Mouse (Mus musculus): ENCODE results near the gene Tldc2. TPM values are rescaled to one million over a fixed set of nuclear protein-coding genes. Genes with fewer than 3 reads are reported as not detected.

Tldc2 gene
- total and polyA plus RNA-seq, 3 experiments, result not detected

DNA sequence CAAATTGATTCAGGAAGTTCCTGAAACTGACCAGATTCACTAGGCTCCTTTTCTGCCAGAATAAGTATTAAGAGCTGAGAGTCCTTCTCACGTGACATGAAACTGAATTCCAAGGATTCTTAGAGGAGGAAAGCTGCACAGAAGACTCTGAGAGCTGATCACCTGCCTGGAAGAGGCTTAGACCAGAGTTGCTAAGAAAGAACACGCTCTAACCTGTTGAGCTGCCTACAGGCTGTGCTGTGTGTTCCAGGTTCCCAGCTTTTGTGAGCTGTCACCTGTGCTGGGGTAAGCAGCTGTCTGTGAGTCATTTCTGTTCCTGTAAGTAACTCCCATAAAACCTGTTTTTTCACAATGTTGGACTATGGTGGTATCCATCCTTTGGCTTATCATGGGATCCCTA, 40.9 kb upstream of the Tldc2 start:
- no peak overlapping the region for H3K27ac ChIP-seq (ENCODE audit: insufficient read depth, low read depth)
- H3K9ac ChIP-seq (ENCODE audit: insufficient read depth, low read depth), result no peak overlapping the region
- dilution Hi-C loops (cut with MboI; ENCODE audit: extremely low pct_ligation_motif_present, extremely low pct_unique_long_range_greater_than_20kb, low sequenced_read_pairs), result no loop called here
- H3K27me3 ChIP-seq (replicated peaks), result no peaks in the 10 kb centered on the region
- no peaks in the 10 kb centered on the region for H3K79me2 ChIP-seq (replicated peaks; ENCODE audit: control insufficient read depth, extremely low read depth, insufficient read depth, poor library complexity, severe bottlenecking)
- H3K36me3 ChIP-seq (replicated peaks in 1 of 2; ENCODE audit: control insufficient read depth in 1 of 2, insufficient read depth in 1 of 2, low read length in 1 of 2), result peaks cover 0 to 11% of the 10 kb centered on the region in 2 experiments
- no peak for TF ChIP-seq MAFK (IDR thresholded peaks at IDR 0.05; ENCODE audit: insufficient replicate concordance, low read length)
- no peak for TF ChIP-seq UBTF (IDR thresholded peaks at IDR 0.05; ENCODE audit: low read depth, low read length)
- TF ChIP-seq IRF4 (IDR thresholded peaks at IDR 0.05; ENCODE audit: low read depth, low read length), result no peak
- TF ChIP-seq MXI1 (IDR thresholded peaks at IDR 0.05; ENCODE audit: low read depth, low read length), result no peak
- no peak for TF ChIP-seq E2F4 (IDR thresholded peaks at IDR 0.05; ENCODE audit: insufficient replicate concordance, low read depth, low read length)
- TF ChIP-seq ELF1 (IDR thresholded peaks at IDR 0.05; ENCODE audit: low read depth, low read length), result no peak
- TF ChIP-seq SMC3 (IDR thresholded peaks at IDR 0.05; ENCODE audit: low read depth, low read length), result no peak
- TF ChIP-seq ZNF384 (IDR thresholded peaks at IDR 0.05; ENCODE audit: low read depth, low read length), result no peak
- no peak for TF ChIP-seq RAD21 (IDR thresholded peaks at IDR 0.05; ENCODE audit: low read depth, low read length)
- no peak for TF ChIP-seq POLR2A (IDR thresholded peaks at IDR 0.05; ENCODE audit: low read depth, low read length)
- H3K9me3 ChIP-seq (replicated peaks; ENCODE audit: low read length), result peaks cover 4% of the 10 kb centered on the region
- H3K4me1 ChIP-seq (ENCODE audit: control insufficient read depth in 1 of 2, insufficient read depth in 2 of 2), result peaks cover 8 to 21% of the 10 kb centered on the region in 2 experiments
- in situ Hi-C loops (cut with MboI; ENCODE audit: low pct_ligation_motif_present, low pct_unique_long_range_greater_than_20kb, low sequenced_read_pairs), result no loop called here
- no peak overlapping the region for H3K4me3 ChIP-seq (replicated peaks in 1 of 3; ENCODE audit: low read depth in 2 of 3, low read length in 2 of 3, poor library complexity in 1 of 3)
- DNase-seq (ENCODE audit: extremely low read depth), result no peak
- no peak overlapping the region for H3K4me2 ChIP-seq (ENCODE audit: insufficient read depth, low read depth, poor library complexity, severe bottlenecking)

DNA sequence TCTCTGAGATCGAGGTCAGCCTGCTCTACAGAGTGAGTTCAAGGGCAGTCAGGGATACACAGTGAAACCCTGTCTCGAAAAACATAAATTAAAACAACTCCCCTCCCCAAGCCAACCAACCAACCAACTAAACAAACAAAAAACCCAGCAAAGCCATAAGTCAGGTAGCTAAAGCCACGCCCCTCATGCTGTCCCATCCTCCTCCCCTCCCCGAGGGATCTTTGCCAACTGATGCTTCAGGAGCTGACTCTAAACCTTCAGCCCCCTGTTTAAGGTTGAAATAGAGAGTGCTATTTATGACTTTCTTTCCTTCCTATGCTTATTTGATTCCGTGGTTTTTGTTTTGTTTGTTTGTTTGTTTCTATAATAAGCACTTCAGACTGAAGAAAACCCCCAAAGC, 39.9 kb upstream of the Tldc2 start:
- peaks cover 8 to 25% of the 10 kb centered on the region in 2 experiments for H3K4me1 ChIP-seq (ENCODE audit: control insufficient read depth in 1 of 2, insufficient read depth in 2 of 2)
- no peak overlapping the region for H3K27ac ChIP-seq (ENCODE audit: insufficient read depth, low read depth)
- peaks cover 0 to 9% of the 10 kb centered on the region in 2 experiments for H3K36me3 ChIP-seq (replicated peaks in 1 of 2; ENCODE audit: control insufficient read depth in 1 of 2, insufficient read depth in 1 of 2, low read length in 1 of 2)
- TF ChIP-seq RAD21 (IDR thresholded peaks at IDR 0.05; ENCODE audit: low read depth, low read length) (no peak), IRF4 (IDR thresholded peaks at IDR 0.05; ENCODE audit: low read depth, low read length) (no peak), TCF12 (IDR thresholded peaks at IDR 0.05; ENCODE audit: low read depth, low read length) (no peak), POLR2AphosphoS2 (IDR thresholded peaks at IDR 0.05; ENCODE audit: low read depth, low read length) (no peak), CHD2 (IDR thresholded peaks at IDR 0.05; ENCODE audit: low read length) (no peak), JUND (conservative IDR thresholded peaks at IDR 0.05; ENCODE audit: low read depth, low read length) (no peak), SIN3A (IDR thresholded peaks at IDR 0.05; ENCODE audit: low read length) (no peak), BHLHE40 (IDR thresholded peaks at IDR 0.05; ENCODE audit: low read depth, low read length) (no peak), CTCF (conservative IDR thresholded peaks at IDR 0.05 in 1 of 2, IDR thresholded peaks at IDR 0.05 in 1 of 2; ENCODE audit: low read depth in 2 of 2, low read length in 2 of 2) (no peak), ETS1 (conservative IDR thresholded peaks at IDR 0.05; ENCODE audit: low read depth, low read length) (no peak)
- DNase-seq (ENCODE audit: extremely low read depth), result no peak
- dilution Hi-C loops (cut with MboI; ENCODE audit: extremely low pct_ligation_motif_present, extremely low pct_unique_long_range_greater_than_20kb, low sequenced_read_pairs) (no loop called here), in situ Hi-C loops (cut with MboI; ENCODE audit: low pct_ligation_motif_present, low pct_unique_long_range_greater_than_20kb, low sequenced_read_pairs) (no loop called here)
- no peak overlapping the region for H3K4me2 ChIP-seq (ENCODE audit: insufficient read depth, low read depth, poor library complexity, severe bottlenecking)
- no peak overlapping the region for H3K9ac ChIP-seq (ENCODE audit: insufficient read depth, low read depth)
- no peak overlapping the region for H3K4me3 ChIP-seq (replicated peaks in 1 of 3; ENCODE audit: low read depth in 2 of 3, low read length in 2 of 3, poor library complexity in 1 of 3)
- H3K79me2 ChIP-seq (replicated peaks; ENCODE audit: control insufficient read depth, extremely low read depth, insufficient read depth, poor library complexity, severe bottlenecking), result no peaks in the 10 kb centered on the region
- peaks cover 4% of the 10 kb centered on the region for H3K9me3 ChIP-seq (replicated peaks; ENCODE audit: low read length)
- H3K27me3 ChIP-seq (replicated peaks), result no peaks in the 10 kb centered on the region

Measured in CH12.LX (cell line).